Mouse (Mus musculus): Measurements from ENCODE around the gene Ehd3. TPM values are rescaled to one million over a fixed set of nuclear protein-coding genes. Genes with fewer than 3 reads are reported as not detected.

Gene Ehd3
- polyA plus RNA-seq (2014; fragmentation: Nextera tagmentation; extraction: Ambion mirVana) = 7.0 and 8.3 TPM in 2 replicates

DNA sequence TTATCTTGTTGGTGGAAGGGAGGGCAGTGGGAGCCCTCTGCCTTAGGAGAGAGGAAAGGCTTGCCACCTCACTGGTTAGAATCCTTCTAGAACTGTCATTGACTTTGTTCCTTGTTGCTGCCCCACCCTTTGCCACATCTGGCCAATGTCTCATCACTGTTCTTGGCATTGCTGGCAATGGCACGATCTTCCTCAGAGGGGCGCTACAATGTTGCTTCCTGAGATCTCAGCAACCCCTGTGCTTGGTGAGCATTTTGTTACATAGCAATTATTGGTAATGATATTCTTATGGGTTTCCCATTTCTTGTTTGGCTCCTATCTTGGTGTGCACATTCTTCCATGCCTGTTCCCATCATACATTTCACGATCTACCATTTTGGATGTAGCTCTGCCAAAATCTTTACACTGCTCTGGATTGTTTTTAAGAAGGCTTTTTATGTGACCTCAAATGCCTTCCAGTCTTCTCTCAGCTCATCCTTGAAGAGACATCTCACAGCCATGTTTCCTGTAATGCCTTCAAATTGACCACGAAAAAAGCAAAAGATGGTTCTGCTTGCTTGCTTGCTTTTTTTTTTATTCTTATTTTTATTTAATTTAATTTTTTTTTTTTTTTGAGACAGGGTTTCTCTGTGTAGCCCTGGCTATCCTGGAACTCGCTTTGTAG, at the start of gene Ehd3:
Gene Ehd3 (plus strand): TSS at position 614 of the 664 bp plus-strand sequence.
- Histone ChIP-seq H3K4me2 (replicated peaks; ENCODE audit: low read depth, low read length) (peak within 1 kb of the TSS; percentile 77), H3K36me3 (ENCODE audit: control insufficient read depth, insufficient read depth, low read length) (no peaks in the 10 kb centered on the region), H3K4me3 (ENCODE audit: low read depth, low read length) (peak within 1 kb of the TSS; percentile 57), H3K9me3 (ENCODE audit: control insufficient read depth, low read length) (no peaks in the 10 kb centered on the region), H3K4me1 (replicated peaks; ENCODE audit: control insufficient read depth, insufficient read depth, low read length) (no peaks in the 10 kb centered on the region), H3K27me3 (ENCODE audit: control insufficient read depth, insufficient read depth, low read length) (no peaks in the 10 kb centered on the region), H3K9ac (ENCODE audit: low read depth, low read length) (peak within 1 kb of the TSS; percentile 74), H3K27ac (ENCODE audit: low read depth, low read length) (peak within 1 kb of the TSS; percentile 75)
- no peak for DNase-seq (ENCODE audit: low spot score)
- 87% methylated on average over 5 of the region's 5 CpGs for WGBS
- no peak for ATAC-seq (ENCODE audit: low FRiP score)

DNA sequence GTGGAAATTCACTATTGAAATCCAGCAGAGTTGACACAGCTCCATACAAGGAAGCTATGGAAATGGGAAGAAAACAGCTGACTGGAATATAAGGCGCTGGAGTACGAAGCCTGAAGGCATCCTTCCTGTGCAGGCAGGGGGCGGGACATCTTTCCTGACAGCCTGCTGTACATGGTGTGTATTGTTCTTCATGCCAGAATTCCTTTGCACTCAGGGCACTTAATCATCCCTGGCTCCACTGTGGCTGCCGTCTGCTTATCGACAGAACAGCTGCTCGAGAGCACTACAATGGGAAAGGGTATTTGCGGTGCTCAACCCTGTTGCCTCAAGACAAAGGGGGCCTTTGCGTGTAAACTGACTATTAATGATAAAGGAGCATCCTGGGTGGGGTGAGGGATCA, 33.0 kb upstream of the Ehd3 start:
- H3K4me1 ChIP-seq (replicated peaks; ENCODE audit: control insufficient read depth, insufficient read depth, low read length) = no peaks in the 10 kb centered on the region
- H3K36me3 ChIP-seq (ENCODE audit: control insufficient read depth, insufficient read depth, low read length) = no peaks in the 10 kb centered on the region
- H3K27ac ChIP-seq (ENCODE audit: low read depth, low read length) = no peak overlapping the region
- ATAC-seq (ENCODE audit: low FRiP score) (peak; percentile 89), DNase-seq (ENCODE audit: low spot score) (peak; percentile 62)
- no peaks in the 10 kb centered on the region for H3K9me3 ChIP-seq (ENCODE audit: control insufficient read depth, low read length)
- no peak overlapping the region for H3K9ac ChIP-seq (ENCODE audit: low read depth, low read length)
- no peak overlapping the region for H3K4me3 ChIP-seq (ENCODE audit: low read depth, low read length)
- H3K4me2 ChIP-seq (replicated peaks; ENCODE audit: low read depth, low read length) = no peak overlapping the region
- 30% methylated on average over 8 of the region's 8 CpGs for WGBS
- no peaks in the 10 kb centered on the region for H3K27me3 ChIP-seq (ENCODE audit: control insufficient read depth, insufficient read depth, low read length)

DNA sequence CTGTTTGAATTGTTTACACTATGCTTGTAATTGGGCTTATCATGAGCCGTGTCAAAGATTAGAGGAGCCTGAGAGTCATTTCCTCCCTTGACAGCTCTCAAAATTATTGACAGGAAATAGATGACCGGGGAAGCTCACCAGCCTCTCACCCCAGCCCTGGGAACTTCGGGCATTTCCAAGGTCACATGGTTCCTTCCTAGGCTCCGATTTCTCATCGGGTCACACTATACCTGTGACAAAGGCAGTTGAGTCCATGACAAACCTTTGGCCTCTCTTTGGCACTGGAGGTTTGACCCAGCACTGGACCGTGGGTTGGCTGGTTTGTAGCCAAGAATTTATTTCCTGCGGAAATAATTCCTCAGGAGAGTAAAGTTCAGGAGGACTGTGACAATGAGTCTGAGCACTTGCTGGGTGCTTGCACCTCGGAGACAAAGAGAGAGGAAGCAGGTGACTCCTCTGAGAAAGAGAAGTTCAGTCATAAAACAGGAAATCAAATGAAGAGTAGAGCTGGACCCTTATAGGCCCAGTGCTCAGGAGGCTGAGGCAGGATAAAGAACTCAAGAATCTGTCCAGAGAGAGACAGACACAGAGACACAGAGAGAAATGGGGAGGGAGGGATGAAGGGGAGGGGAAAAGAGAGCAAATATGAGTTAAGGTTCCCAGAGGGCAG, 17.2 kb upstream of the Ehd3 start:
- Histone ChIP-seq H3K9me3 (ENCODE audit: control insufficient read depth, low read length) (no peaks in the 10 kb centered on the region), H3K27me3 (ENCODE audit: control insufficient read depth, insufficient read depth, low read length) (no peaks in the 10 kb centered on the region), H3K4me2 (replicated peaks; ENCODE audit: low read depth, low read length) (no peak overlapping the region), H3K4me1 (replicated peaks; ENCODE audit: control insufficient read depth, insufficient read depth, low read length) (no peaks in the 10 kb centered on the region), H3K27ac (ENCODE audit: low read depth, low read length) (no peak overlapping the region), H3K4me3 (ENCODE audit: low read depth, low read length) (no peak overlapping the region), H3K36me3 (ENCODE audit: control insufficient read depth, insufficient read depth, low read length) (no peaks in the 10 kb centered on the region), H3K9ac (ENCODE audit: low read depth, low read length) (no peak overlapping the region)
- DNase-seq (ENCODE audit: low spot score) = no peak
- WGBS = 83% methylated on average over 8 of the region's 8 CpGs
- ATAC-seq (ENCODE audit: low FRiP score) = no peak

DNA sequence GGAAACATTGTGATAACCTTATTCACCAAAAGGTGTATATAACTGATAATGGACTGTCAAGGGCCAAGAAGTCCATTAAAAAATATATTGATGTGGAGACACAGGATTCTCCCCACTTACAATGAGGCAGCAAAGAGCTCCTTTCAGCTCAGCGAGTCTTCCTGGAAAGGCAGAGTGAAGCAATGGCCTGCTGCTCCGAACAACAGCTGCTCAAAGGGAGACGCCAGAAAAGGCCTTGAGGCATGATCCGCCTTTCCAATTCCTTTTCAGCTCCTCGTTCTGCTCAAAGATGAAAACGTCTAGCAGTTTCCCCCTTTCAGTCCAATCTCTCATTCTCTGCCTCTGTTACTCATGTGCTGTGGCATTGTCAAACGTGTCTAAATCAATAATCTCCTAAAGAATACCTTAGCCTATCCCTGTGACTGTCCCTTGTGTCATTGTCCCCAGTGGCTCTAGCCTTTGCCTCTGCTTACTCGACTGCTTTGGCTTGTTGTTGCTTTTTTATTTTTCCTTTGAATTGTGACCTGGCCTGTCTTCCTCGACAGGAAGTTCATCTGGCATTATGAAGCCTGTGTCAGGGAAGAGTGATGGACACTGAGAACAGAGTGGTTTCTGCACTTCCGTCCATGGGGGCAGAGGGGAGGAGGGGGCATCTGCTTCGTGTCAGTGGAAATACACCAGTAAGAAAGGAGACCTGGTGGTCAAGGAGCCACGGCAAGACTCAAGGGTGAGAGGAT, 13.5 kb upstream of the Ehd3 start:
- no peak for DNase-seq (ENCODE audit: low spot score)
- H3K4me3 ChIP-seq (ENCODE audit: low read depth, low read length) = no peak overlapping the region
- 29% methylated on average over 12 of the region's 12 CpGs for WGBS

DNA sequence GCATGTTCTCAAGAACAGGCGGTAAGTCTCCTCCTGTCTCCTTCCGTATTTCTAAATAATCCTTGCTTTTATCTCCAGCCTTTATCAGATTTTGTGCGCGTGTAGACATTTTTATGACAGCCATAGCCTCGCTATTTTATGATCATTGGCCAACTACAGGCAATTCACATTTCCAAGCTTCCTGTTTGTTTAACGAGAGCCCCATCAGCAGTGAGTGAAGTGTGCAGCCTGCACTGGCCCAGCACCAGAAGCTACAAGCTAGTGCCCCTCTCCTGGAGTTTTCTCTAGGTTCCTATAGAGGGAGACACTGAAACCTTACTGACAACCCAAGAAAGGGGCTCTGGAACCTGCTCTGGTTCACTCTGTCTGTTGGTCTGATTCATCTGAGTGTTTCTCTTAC, 7.1 kb upstream of the Ehd3 start:
- no peak for DNase-seq (ENCODE audit: low spot score)

More for the DNA sequence above, 13.5 kb upstream of the Ehd3 start:
- H3K27ac ChIP-seq (ENCODE audit: low read depth, low read length) = no peak overlapping the region
- no peaks in the 10 kb centered on the region for H3K4me1 ChIP-seq (replicated peaks; ENCODE audit: control insufficient read depth, insufficient read depth, low read length)
- no peaks in the 10 kb centered on the region for H3K27me3 ChIP-seq (ENCODE audit: control insufficient read depth, insufficient read depth, low read length)
- no peak overlapping the region for H3K9ac ChIP-seq (ENCODE audit: low read depth, low read length)
- no peak for ATAC-seq (ENCODE audit: low FRiP score)
- no peak overlapping the region for H3K4me2 ChIP-seq (replicated peaks; ENCODE audit: low read depth, low read length)
- H3K9me3 ChIP-seq (ENCODE audit: control insufficient read depth, low read length) = no peaks in the 10 kb centered on the region
- no peaks in the 10 kb centered on the region for H3K36me3 ChIP-seq (ENCODE audit: control insufficient read depth, insufficient read depth, low read length)

DNA sequence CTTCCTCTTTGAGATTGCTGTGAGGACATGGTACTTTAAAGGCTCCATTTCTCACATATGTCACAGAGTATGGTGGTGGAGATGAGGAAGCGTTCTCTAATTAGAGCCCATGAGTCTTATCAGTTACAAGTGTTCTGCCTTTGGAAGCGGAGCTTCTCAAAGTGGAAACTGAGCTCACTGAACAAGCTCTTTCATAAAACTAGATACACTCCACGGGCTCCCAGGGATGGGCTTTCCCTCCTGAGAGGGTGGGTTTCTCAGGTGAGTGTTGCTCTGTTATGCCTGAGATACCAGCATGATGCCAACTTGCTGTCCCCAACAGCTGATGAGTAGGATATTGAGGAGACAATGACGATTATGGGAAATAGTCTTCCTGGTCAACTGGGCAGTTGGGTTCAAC, 6.2 kb upstream of the Ehd3 start:
- H3K9ac ChIP-seq (ENCODE audit: low read depth, low read length) = no peak overlapping the region
- H3K4me3 ChIP-seq (ENCODE audit: low read depth, low read length) = no peak overlapping the region
- no peaks in the 10 kb centered on the region for H3K36me3 ChIP-seq (ENCODE audit: control insufficient read depth, insufficient read depth, low read length)
- H3K4me2 ChIP-seq (replicated peaks; ENCODE audit: low read depth, low read length) = no peak overlapping the region
- H3K4me1 ChIP-seq (replicated peaks; ENCODE audit: control insufficient read depth, insufficient read depth, low read length) = no peaks in the 10 kb centered on the region
- ATAC-seq (ENCODE audit: low FRiP score) (no peak), DNase-seq (ENCODE audit: low spot score) (no peak)
- H3K9me3 ChIP-seq (ENCODE audit: control insufficient read depth, low read length) = no peaks in the 10 kb centered on the region
- no peaks in the 10 kb centered on the region for H3K27me3 ChIP-seq (ENCODE audit: control insufficient read depth, insufficient read depth, low read length)
- no peak overlapping the region for H3K27ac ChIP-seq (ENCODE audit: low read depth, low read length)
- WGBS = 84% methylated on average over 4 of the region's 4 CpGs

More for the DNA sequence above, 7.1 kb upstream of the Ehd3 start:
- no peaks in the 10 kb centered on the region for H3K27me3 ChIP-seq (ENCODE audit: control insufficient read depth, insufficient read depth, low read length)
- no peaks in the 10 kb centered on the region for H3K4me1 ChIP-seq (replicated peaks; ENCODE audit: control insufficient read depth, insufficient read depth, low read length)
- WGBS = 87% methylated on average over 6 of the region's 6 CpGs
- no peak overlapping the region for H3K4me3 ChIP-seq (ENCODE audit: low read depth, low read length)
- H3K36me3 ChIP-seq (ENCODE audit: control insufficient read depth, insufficient read depth, low read length) = no peaks in the 10 kb centered on the region
- ATAC-seq (ENCODE audit: low FRiP score) = no peak
- no peaks in the 10 kb centered on the region for H3K9me3 ChIP-seq (ENCODE audit: control insufficient read depth, low read length)
- no peak overlapping the region for H3K27ac ChIP-seq (ENCODE audit: low read depth, low read length)
- no peak overlapping the region for H3K4me2 ChIP-seq (replicated peaks; ENCODE audit: low read depth, low read length)
- H3K9ac ChIP-seq (ENCODE audit: low read depth, low read length) = no peak overlapping the region

DNA sequence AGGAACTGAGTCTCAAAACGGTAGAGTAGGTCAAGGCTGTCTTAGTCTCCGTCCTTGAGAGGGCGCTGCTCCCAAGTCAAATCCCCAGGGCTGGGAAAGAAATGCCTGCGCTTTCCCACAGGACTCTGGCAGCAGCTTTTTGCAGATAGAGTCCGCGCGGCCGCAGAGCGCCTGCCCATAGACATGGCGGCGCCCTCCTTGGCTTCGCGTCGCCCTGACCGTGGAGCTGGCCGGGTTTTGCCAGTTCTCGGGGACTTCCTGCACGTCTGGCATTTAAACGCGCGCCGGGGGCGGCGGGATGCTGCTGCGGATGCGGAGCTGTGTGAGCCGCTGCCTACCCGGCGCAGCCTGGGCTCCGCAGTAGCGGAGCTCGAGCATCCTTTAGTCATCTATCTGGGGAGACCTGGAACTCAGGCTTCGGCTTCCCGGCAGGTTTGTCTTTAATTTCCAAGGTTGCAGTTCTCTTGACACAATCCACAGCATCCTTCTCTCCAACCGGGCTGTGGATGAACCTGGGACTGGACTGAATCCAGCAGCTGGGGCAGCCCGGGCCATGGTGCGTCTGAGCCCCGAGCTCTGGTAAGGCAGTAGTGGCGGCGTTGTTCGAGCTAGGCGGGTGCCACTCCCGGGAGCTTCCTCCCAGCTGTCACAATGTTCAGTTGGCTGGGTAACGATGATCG, 798 bp downstream of the Ehd3 start:
- Histone ChIP-seq H3K9ac (ENCODE audit: low read depth, low read length) (peak overlapping the region; percentile 74), H3K27me3 (ENCODE audit: control insufficient read depth, insufficient read depth, low read length) (no peaks in the 10 kb centered on the region), H3K4me2 (replicated peaks; ENCODE audit: low read depth, low read length) (peak overlapping the region; percentile 77), H3K4me3 (ENCODE audit: low read depth, low read length) (peak overlapping the region; percentile 57), H3K4me1 (replicated peaks; ENCODE audit: control insufficient read depth, insufficient read depth, low read length) (no peaks in the 10 kb centered on the region), H3K36me3 (ENCODE audit: control insufficient read depth, insufficient read depth, low read length) (no peaks in the 10 kb centered on the region), H3K27ac (ENCODE audit: low read depth, low read length) (peak overlapping the region; percentile 75), H3K9me3 (ENCODE audit: control insufficient read depth, low read length) (no peaks in the 10 kb centered on the region)
- peak; percentile 90 for DNase-seq (ENCODE audit: low spot score)
- WGBS = 1% methylated on average over 45 of the region's 45 CpGs
- ATAC-seq (ENCODE audit: low FRiP score) = peak; percentile 94

DNA sequence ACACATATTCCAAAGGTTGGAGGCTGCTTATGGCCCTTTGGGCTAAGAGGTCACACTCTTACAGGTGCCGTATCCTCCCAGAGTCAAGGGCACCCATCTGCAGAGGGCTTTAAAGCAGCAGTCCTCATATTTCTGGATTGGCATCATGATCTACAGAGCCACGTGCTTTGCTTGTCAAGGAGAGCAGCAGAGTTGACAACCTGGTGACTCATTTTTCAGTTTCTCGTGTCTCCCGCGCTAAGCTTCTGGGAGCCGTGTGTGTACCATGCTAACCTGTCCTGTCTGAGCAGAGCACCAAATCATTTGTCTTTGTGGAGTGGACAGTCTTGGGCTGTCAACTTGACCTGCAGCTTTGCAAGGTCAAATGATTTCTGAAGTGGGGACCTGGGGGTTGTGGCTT, 2.4 kb downstream of the Ehd3 start:
- H3K27me3 ChIP-seq (ENCODE audit: control insufficient read depth, insufficient read depth, low read length) = no peaks in the 10 kb centered on the region
- no peak overlapping the region for H3K27ac ChIP-seq (ENCODE audit: low read depth, low read length)
- ATAC-seq (ENCODE audit: low FRiP score) = no peak
- H3K4me2 ChIP-seq (replicated peaks; ENCODE audit: low read depth, low read length) = no peak overlapping the region
- 86% methylated on average over 6 of the region's 6 CpGs for WGBS
- H3K4me1 ChIP-seq (replicated peaks; ENCODE audit: control insufficient read depth, insufficient read depth, low read length) = no peaks in the 10 kb centered on the region
- H3K4me3 ChIP-seq (ENCODE audit: low read depth, low read length) = no peak overlapping the region
- DNase-seq (ENCODE audit: low spot score) = no peak
- no peaks in the 10 kb centered on the region for H3K9me3 ChIP-seq (ENCODE audit: control insufficient read depth, low read length)
- no peak overlapping the region for H3K9ac ChIP-seq (ENCODE audit: low read depth, low read length)
- no peaks in the 10 kb centered on the region for H3K36me3 ChIP-seq (ENCODE audit: control insufficient read depth, insufficient read depth, low read length)

All from hindbrain, embryonic 11.5 days (tissue).